Comparison of ENCODE assay signal across 18 mouse cellular contexts in genomic region chr17:86768596-86768995, GRCm38 (mm10). TPM values are rescaled to one million over a fixed set of nuclear protein-coding genes. Genes with fewer than 3 reads are reported as not detected.
DNase-seq lines count a peak whose midpoint lies in the region; ATAC-seq and TF ChIP-seq lines count a peak whose summit lies in the region.
"Had no signal": no experiment of that assay in that cellular context is flagged by ENCODE, and none has a peak within 500 bp of the region (broad histone marks: within the 10 kb centered on the region; RNA-seq: fewer than 3 reads in every experiment).

No protein-coding gene starts in this region.

- no peaks in the 10 kb centered on the region for H3K9me3 ChIP-seq in heart, embryonic 10.5 days
- no peaks in the 10 kb centered on the region for H3K9me3 ChIP-seq in lung, postnatal 0 days (ENCODE audit: low read length)
- H3K9me3 ChIP-seq: embryonic facial prominence, embryonic 13.5 days; neural tube, embryonic 13.5 days had no signal

- H3K36me3 ChIP-seq in heart, embryonic 10.5 days: no peaks in the 10 kb centered on the region
- H3K36me3 ChIP-seq in lung, postnatal 0 days (ENCODE audit: insufficient read depth, low read length): 0 out of 2 replicates have a peak, but pooled peaks cover 7% of the 10 kb centered on the region
- H3K36me3 ChIP-seq: embryonic facial prominence, embryonic 13.5 days; neural tube, embryonic 13.5 days had no signal

- no peak overlapping the region for H3K4me3 ChIP-seq in heart, embryonic 10.5 days
- H3K4me3 ChIP-seq in lung, postnatal 0 days (ENCODE audit: low read depth, low read length): no peak overlapping the region
- H3K4me3 ChIP-seq: embryonic facial prominence, embryonic 13.5 days; neural tube, embryonic 13.5 days had no signal

- H3K27ac ChIP-seq in heart, embryonic 10.5 days: 0 out of 2 replicates have a peak overlapping the region, but pooled peaks have one; percentile 23
- H3K27ac ChIP-seq in lung, postnatal 0 days (ENCODE audit: low read length): peak overlapping the region; percentile 49; the same call in 1 of the 2 replicates
- H3K27ac ChIP-seq: embryonic facial prominence, embryonic 13.5 days; hindbrain, postnatal 0 days; macrophage; neural tube, embryonic 13.5 days had no signal

- H3K4me1 ChIP-seq in heart, embryonic 10.5 days: peaks cover 47% of the 10 kb centered on the region
- H3K4me1 ChIP-seq in lung, postnatal 0 days (ENCODE audit: insufficient read depth, low read depth, low read length): peaks cover 7% of the 10 kb centered on the region; the same call in 1 of the 2 replicates

- ATAC-seq in lung, postnatal 0 days: no peak
- ATAC-seq: hindbrain, postnatal 0 days had no signal

- no peak for DNase-seq in heart, embryonic 10.5 days (ENCODE audit: low spot score)
- no peak for DNase-seq in heart, postnatal 4 days
- peak; percentile 29 for DNase-seq in kidney, postnatal 14 days
- DNase-seq in kidney, adult 18-20 months: no peak
- DNase-seq in lung, postnatal 0 days (ENCODE audit: low spot score): no peak
- no peak for DNase-seq in lung, postnatal 4 days
- DNase-seq in ovary, postnatal 14 days (ENCODE audit: low spot score): no peak
- no peak for DNase-seq in embryo, embryonic 10 days (ENCODE audit: low spot score)
- DNase-seq: adrenal gland, postnatal 14 days; cerebellum, adult 8-10 months; gastrocnemius, postnatal 10 days; liver; right cerebral cortex, postnatal 14 days had no signal

- no peak for TF ChIP-seq EP300 in lung, postnatal 0 days (IDR thresholded peaks at IDR 0.05)

- no peak for TF ChIP-seq CTCF in lung, postnatal 0 days (IDR thresholded peaks at IDR 0.05)

- no peaks in the 10 kb centered on the region for H3K27me3 ChIP-seq in heart, embryonic 10.5 days (ENCODE audit: insufficient read depth, poor library complexity, severe bottlenecking)
- no peaks in the 10 kb centered on the region for H3K27me3 ChIP-seq in lung, postnatal 0 days (replicated peaks; ENCODE audit: insufficient read depth, low read length)
- H3K27me3 ChIP-seq: embryonic facial prominence, embryonic 13.5 days; neural tube, embryonic 13.5 days had no signal

- H3K4me2 ChIP-seq in lung, postnatal 0 days (replicated peaks; ENCODE audit: low read depth, low read length): no peak overlapping the region
- H3K4me2 ChIP-seq: embryonic facial prominence, embryonic 13.5 days; midbrain, embryonic 11.5 days; neural tube, embryonic 13.5 days had no signal

- WGBS in heart, embryonic 10.5 days: 82% methylated on average over 7 of the region's 7 CpGs
- WGBS in lung, postnatal 0 days: 67% methylated on average over 7 of the region's 7 CpGs

- H3K9ac ChIP-seq in lung, postnatal 0 days (replicated peaks; ENCODE audit: low read depth): no peak overlapping the region
- H3K9ac ChIP-seq: embryonic facial prominence, embryonic 13.5 days; neural tube, embryonic 13.5 days had no signal

RNA-seq across cellular contexts. Expression of gene Epas1, which starts 15.1 kb away (rescaled TPM):
- 5.8 and 6.0 TPM in 2 replicates for polyA plus RNA-seq in heart, embryonic 10.5 days (2016; fragmentation: Nextera tagmentation; extraction: Ambion mirVana)
- total RNA-seq in heart, postnatal 4 days (2021): 100 to 1,000 TPM; 112 to 123 TPM
- 89.8 and 98.3 TPM in 2 replicates for polyA plus RNA-seq in lung, postnatal 0 days (2015; fragmentation: Nextera tagmentation; extraction: Ambion mirVana)

Comparison
In these comparisons a context has a peak if more than half of its experiments do, and no peak if none do; other contexts are left out.
1. RNA of gene Epas1, which starts 15.1 kb away (polyA plus RNA-seq): 89.8 to 98.3 TPM in lung, postnatal 0 days; 5.8 to 6.0 TPM in heart, embryonic 10.5 days; every median in the first group is over 10 times any median in the second.